Mouse (Mus musculus) lung, embryonic 16.5 days (tissue): Measurements from ENCODE around the gene Dusp12. TPM values are rescaled to one million over a fixed set of nuclear protein-coding genes. Genes with fewer than 3 reads are reported as not detected.
A peak's percentile ranks its signal among the peaks of the same experiment; 100 is the strongest.

Experiments used
- ATAC-seq: fragments of 200-750 bp; cut with Nextera tagmentation; 2 replicates; pipeline ENCODE4 v1.8.0; 2017; ENCODE audit warnings: low read depth, mild to moderate bottlenecking, moderate library complexity
- H3K27ac ChIP-seq: fragments of 300-500 bp; sonication (generic); 2 replicates; pipeline ENCODE4 v1.5.1; 2014; ENCODE audit warnings: mild to moderate bottlenecking, control low read depth, low read length
- H3K27me3 ChIP-seq: fragments of 300-500 bp; sonication (generic); 2 replicates; pipeline ENCODE4 v1.6.1; 2014; ENCODE audit warnings: low read depth, low read length, mixed read lengths; ENCODE audit not compliant: control insufficient read depth, insufficient read depth
- H3K36me3 ChIP-seq: fragments of 300-500 bp; sonication (generic); 2 replicates; pipeline ENCODE4 v1.6.1; 2014; ENCODE audit warnings: low read length; ENCODE audit not compliant: control insufficient read depth, insufficient read depth
- H3K4me1 ChIP-seq: fragments of 300-500 bp; sonication (generic); replicated peaks from 2 replicates; pipeline ENCODE4 v1.6.1; 2014; ENCODE audit warnings: low read length, mixed read lengths; ENCODE audit not compliant: control insufficient read depth, insufficient read depth
- H3K4me2 ChIP-seq: fragments of 300-500 bp; sonication (generic); 2 replicates; pipeline ENCODE4 v1.6.1; 2014; ENCODE audit warnings: low read depth, low read length, control low read depth
- H3K4me3 ChIP-seq: fragments of 300-500 bp; sonication (generic); 2 replicates; pipeline ENCODE4 v1.5.1; 2014; ENCODE audit warnings: mild to moderate bottlenecking, low read length, control low read depth
- H3K9ac ChIP-seq: fragments of 300-500 bp; sonication (generic); 2 replicates; pipeline ENCODE4 v1.6.1; 2014; ENCODE audit warnings: low read length, control low read depth
- H3K9me3 ChIP-seq: fragments of 300-500 bp; sonication (generic); 2 replicates; pipeline ENCODE4 v1.6.1; 2016; ENCODE audit warnings: low read length; ENCODE audit not compliant: control insufficient read depth
- WGBS: fragments of 180-500 bp; shearing (Covaris S2); extraction: QIAGEN DNeasy Blood & Tissue Kit; methylation state at CpG from one replicate; pipeline ENCODE4 v1.1.7; 2014; 5-methylcytosine and 5-hydroxymethylcytosine counted together
- polyA plus RNA-seq: library from polyadenylated mRNA; unstranded; fragments of >200 nt; fragmentation: Nextera tagmentation; extraction: Ambion mirVana; gene quantifications from 2 replicates; pipeline ENCODE4 v1.2.1, GENCODE M21; 2015

Dusp12 gene
- polyA plus RNA-seq, 1 experiment from 2014 or later: 29.2 TPM

DNA sequence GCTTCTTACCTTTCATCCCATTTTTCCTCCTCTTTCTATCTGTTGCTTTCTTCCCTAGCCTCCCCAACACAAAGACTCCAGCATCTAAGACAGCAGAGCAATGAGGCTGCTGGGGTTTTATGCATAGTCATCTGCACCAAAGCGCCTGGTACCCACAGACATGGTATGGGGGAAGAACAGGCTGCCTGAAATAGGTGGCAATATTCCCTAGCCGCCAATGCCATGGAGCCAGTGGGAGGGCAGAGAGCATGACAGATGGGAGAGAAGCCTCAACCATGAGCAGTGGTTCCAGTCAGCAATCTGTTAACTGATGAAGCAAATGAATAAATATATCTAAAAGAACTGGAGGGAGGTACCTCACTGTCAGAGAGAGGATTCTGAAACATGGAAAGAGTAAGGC is 28.0 kb downstream of the Dusp12 start:
- no peak overlapping the region for H3K4me2 ChIP-seq
- no peak overlapping the region for H3K4me3 ChIP-seq
- H3K27me3 ChIP-seq: no peaks in the 10 kb centered on the region
- peaks cover 5% of the 10 kb centered on the region; the same call in 1 of the 2 replicates for H3K4me1 ChIP-seq
- ATAC-seq: no peak
- 0 out of 2 replicates have a peak, but pooled peaks cover 3% of the 10 kb centered on the region for H3K36me3 ChIP-seq
- no peaks in the 10 kb centered on the region for H3K9me3 ChIP-seq
- 84% methylated on average over 2 of the region's 2 CpGs for WGBS
- no peak overlapping the region for H3K27ac ChIP-seq
- no peak overlapping the region for H3K9ac ChIP-seq

DNA sequence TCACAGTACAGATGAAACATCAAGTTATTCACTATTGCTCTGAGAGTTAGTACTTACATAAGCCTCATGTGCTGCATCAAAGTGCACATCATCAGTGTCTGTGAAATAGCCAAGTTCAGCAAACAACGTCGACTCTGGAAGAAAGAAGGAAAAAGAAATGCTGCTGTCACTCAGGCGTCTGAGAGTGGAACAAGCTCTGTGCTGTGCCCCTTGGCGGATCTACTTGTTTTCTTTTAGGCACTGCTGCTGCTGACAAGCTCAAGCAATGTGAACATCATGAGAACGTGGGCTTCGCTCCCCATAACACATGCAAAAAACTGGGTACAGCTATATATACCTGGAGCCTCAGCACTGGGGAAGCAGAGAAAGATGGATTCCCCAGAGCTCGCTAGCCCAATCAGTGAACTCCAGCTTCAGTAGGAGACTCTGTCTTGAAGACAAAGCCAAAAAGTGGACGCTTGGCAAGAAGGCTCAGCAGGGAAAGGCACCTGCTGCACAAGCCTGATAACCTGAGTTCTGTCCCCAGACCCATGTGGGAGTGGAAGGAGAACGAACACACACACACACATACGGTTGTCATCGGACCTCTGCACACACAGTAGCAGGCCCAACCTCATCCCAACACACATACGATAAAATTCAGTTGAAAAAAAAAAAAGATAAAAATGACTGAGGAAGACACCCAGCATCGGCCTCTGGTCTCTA is 30.1 kb downstream of the Dusp12 start:
- Histone ChIP-seq H3K9ac (no peak overlapping the region), H3K27me3 (no peaks in the 10 kb centered on the region), H3K9me3 (no peaks in the 10 kb centered on the region), H3K4me1 (peaks cover 3% of the 10 kb centered on the region; the same call in 1 of the 2 replicates), H3K27ac (peak overlapping the region; percentile 62), H3K36me3 (0 out of 2 replicates have a peak, but pooled peaks cover 3% of the 10 kb centered on the region), H3K4me2 (no peak overlapping the region), H3K4me3 (no peak overlapping the region)
- ATAC-seq: peak; percentile 85
- WGBS: 66% methylated on average over 13 of the region's 13 CpGs

DNA sequence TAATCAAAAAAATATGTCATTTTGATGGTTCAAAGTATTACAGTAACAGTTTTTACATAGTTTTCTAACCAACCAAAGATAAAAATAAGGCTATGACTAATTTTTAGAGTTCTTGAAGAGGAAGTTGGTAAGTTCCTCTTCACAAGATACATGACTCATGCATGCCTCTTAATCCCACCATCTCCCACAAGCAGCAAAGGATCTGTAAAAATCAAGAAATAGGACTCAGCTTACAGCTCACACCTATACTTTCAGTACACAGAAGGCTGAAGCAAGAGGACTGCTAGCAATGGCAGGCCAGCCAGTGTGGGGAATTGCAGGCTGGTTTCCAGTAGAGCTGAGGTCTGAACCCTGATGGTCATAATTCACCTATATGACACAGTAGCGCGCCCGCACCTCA is 31.7 kb downstream of the Dusp12 start:
- Histone ChIP-seq H3K4me1 (peaks cover 3% of the 10 kb centered on the region; the same call in 1 of the 2 replicates), H3K36me3 (0 out of 2 replicates have a peak, but pooled peaks cover 3% of the 10 kb centered on the region), H3K4me2 (no peak overlapping the region), H3K4me3 (no peak overlapping the region), H3K27ac (no peak overlapping the region), H3K27me3 (no peaks in the 10 kb centered on the region), H3K9me3 (no peaks in the 10 kb centered on the region), H3K9ac (no peak overlapping the region)
- 84% methylated on average over 3 of the region's 3 CpGs for WGBS
- no peak for ATAC-seq

- no peak for ATAC-seq
- Histone ChIP-seq H3K36me3 (0 out of 2 replicates have a peak, but pooled peaks cover 6% of the 10 kb centered on the region), H3K4me3 (no peak overlapping the region), H3K9ac (no peak overlapping the region), H3K27ac (no peak overlapping the region), H3K9me3 (no peaks in the 10 kb centered on the region), H3K4me1 (no peaks in the 10 kb centered on the region; the same call in 1 of the 2 replicates), H3K4me2 (no peak overlapping the region), H3K27me3 (no peaks in the 10 kb centered on the region)
- WGBS: 70% methylated on average over 23 of the region's 23 CpGs
These were observed 34.4 kb downstream of the Dusp12 start for GRCm38 (mm10) chr1:170850637-170851624.

DNA sequence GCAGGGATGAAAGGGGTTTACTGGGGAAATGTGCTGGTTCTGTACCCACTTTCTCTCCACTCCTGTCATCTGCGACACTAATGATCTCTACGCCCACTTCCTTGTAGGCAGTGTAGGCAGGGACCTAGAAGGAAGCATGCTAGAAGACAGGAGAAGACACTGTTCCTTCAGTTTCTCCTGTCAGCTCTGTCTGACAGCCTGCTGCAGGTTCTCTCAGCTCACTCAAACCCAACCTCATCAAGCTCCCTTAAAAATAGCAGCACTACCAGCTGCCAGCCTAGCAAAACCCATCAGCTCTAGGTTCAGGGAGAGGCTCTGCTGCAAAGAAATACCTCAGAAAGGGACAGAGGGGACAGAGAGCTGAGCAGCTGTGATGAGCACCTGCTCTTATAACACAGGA is 35.3 kb downstream of the Dusp12 start:
- Histone ChIP-seq H3K4me3 (no peak overlapping the region), H3K4me2 (no peak overlapping the region), H3K4me1 (no peaks in the 10 kb centered on the region), H3K27me3 (no peaks in the 10 kb centered on the region), H3K9ac (no peak overlapping the region), H3K27ac (no peak overlapping the region), H3K36me3 (0 out of 2 replicates have a peak, but pooled peaks cover 6% of the 10 kb centered on the region), H3K9me3 (no peaks in the 10 kb centered on the region)
- ATAC-seq: no peak
- 84% methylated on average over 2 of the region's 2 CpGs for WGBS

GRCm38 (mm10) chr1:170845448-170846307 is 39.7 kb downstream of the Dusp12 start:
- Histone ChIP-seq H3K4me1 (no peaks in the 10 kb centered on the region), H3K36me3 (peaks cover 3% of the 10 kb centered on the region; the same call in 1 of the 2 replicates), H3K4me3 (no peak overlapping the region), H3K9me3 (no peaks in the 10 kb centered on the region), H3K27ac (no peak overlapping the region; the same call in 1 of the 2 replicates), H3K9ac (no peak overlapping the region), H3K4me2 (0 out of 2 replicates have a peak overlapping the region, but pooled peaks have one; percentile 2), H3K27me3 (no peaks in the 10 kb centered on the region)
- ATAC-seq: no peak
- WGBS: 41% methylated on average over 10 of the region's 10 CpGs

GRCm38 (mm10) chr1:170844380-170844779 is 41.0 kb downstream of the Dusp12 start:
- Histone ChIP-seq H3K27ac (no peak overlapping the region), H3K9me3 (no peaks in the 10 kb centered on the region), H3K4me1 (no peaks in the 10 kb centered on the region), H3K9ac (no peak overlapping the region), H3K4me2 (no peak overlapping the region), H3K27me3 (no peaks in the 10 kb centered on the region), H3K36me3 (peaks cover 3% of the 10 kb centered on the region; the same call in 1 of the 2 replicates), H3K4me3 (no peak overlapping the region)
- no peak for ATAC-seq
- WGBS: 56% methylated on average over 8 of the region's 8 CpGs

DNA sequence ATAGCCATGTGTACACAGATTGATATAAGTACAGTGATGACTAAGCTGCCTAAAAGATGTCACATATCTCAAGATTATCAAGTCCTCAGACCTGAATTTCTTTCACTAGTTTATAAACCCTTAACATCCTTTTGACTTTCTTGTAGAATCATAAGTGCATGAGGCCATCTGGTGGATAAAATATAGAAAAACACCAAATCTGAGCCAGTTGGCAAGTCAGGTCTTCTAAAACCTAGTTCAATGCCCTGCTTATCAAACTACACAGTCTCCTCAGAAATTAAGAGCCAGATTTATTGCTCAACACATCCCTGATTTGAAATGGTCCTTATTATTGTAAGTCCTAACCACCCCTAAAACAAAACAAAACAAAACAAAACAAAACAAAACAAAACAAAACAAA is 45.7 kb downstream of the Dusp12 start:
- no peak overlapping the region for H3K27ac ChIP-seq
- no peak overlapping the region for H3K4me3 ChIP-seq
- H3K4me2 ChIP-seq: no peak overlapping the region
- no peaks in the 10 kb centered on the region for H3K9me3 ChIP-seq
- ATAC-seq: no peak
- peaks cover 2% of the 10 kb centered on the region; the same call in 1 of the 2 replicates for H3K36me3 ChIP-seq
- H3K4me1 ChIP-seq: no peaks in the 10 kb centered on the region
- no peak overlapping the region for H3K9ac ChIP-seq
- no peaks in the 10 kb centered on the region for H3K27me3 ChIP-seq
